Mouse (Mus musculus) splenic B cell, adult 2 months (primary cell): ENCODE data around the gene Smim15.

ENCODE experiments used
- DNase-seq: peaks from one replicate; pipeline ENCODE4 v3.0.0-alpha.2; 2011; ENCODE audit warnings: low read depth, low spot score
- H3K27me3 ChIP-seq: 2 replicates; pipeline ENCODE4 v1.6.1; 2012; ENCODE audit warnings: mild to moderate bottlenecking, low read length, moderate library complexity, mixed read lengths; ENCODE audit not compliant: control insufficient read depth, poor library complexity, insufficient read depth, severe bottlenecking
- H3K36me3 ChIP-seq: 2 replicates; pipeline ENCODE4 v1.6.1; 2012; ENCODE audit warnings: mild to moderate bottlenecking, low read length, moderate library complexity, mixed read lengths; ENCODE audit not compliant: control insufficient read depth, poor library complexity, insufficient read depth, severe bottlenecking

The Smim15 gene

GRCm38 (mm10) chr13:108084086-108084485 lies 39.8 kb downstream of the Smim15 start:
- no peak for DNase-seq
- no peaks in the 10 kb centered on the region for H3K36me3 ChIP-seq
- no peaks in the 10 kb centered on the region; the same call in 1 of the 2 replicates for H3K27me3 ChIP-seq

GRCm38 (mm10) chr13:108086036-108086435 lies 41.8 kb downstream of the Smim15 start:
- DNase-seq, result no peak
- Histone ChIP-seq H3K36me3 (no peaks in the 10 kb centered on the region), H3K27me3 (no peaks in the 10 kb centered on the region; the same call in 1 of the 2 replicates)

GRCm38 (mm10) chr13:108086724-108087123 lies 42.5 kb downstream of the Smim15 start:
- no peak for DNase-seq
- Histone ChIP-seq H3K36me3 (no peaks in the 10 kb centered on the region), H3K27me3 (no peaks in the 10 kb centered on the region; the same call in 1 of the 2 replicates)

- no peaks in the 10 kb centered on the region for H3K36me3 ChIP-seq
- no peak for DNase-seq
- H3K27me3 ChIP-seq, result no peaks in the 10 kb centered on the region
Observed at GRCm38 (mm10) chr13:108092290-108092689, 48.0 kb downstream of the Smim15 start.

GRCm38 (mm10) chr13:108094681-108095080 lies 50.4 kb downstream of the Smim15 start:
- no peaks in the 10 kb centered on the region for H3K27me3 ChIP-seq
- no peaks in the 10 kb centered on the region for H3K36me3 ChIP-seq
- no peak for DNase-seq

- no peaks in the 10 kb centered on the region for H3K36me3 ChIP-seq
- DNase-seq, result no peak
- H3K27me3 ChIP-seq, result no peaks in the 10 kb centered on the region
Observed at GRCm38 (mm10) chr13:108095617-108096016, 51.4 kb downstream of the Smim15 start.

GRCm38 (mm10) chr13:108096446-108096845 lies 52.2 kb downstream of the Smim15 start:
- DNase-seq, result no peak
- H3K36me3 ChIP-seq, result no peaks in the 10 kb centered on the region
- no peaks in the 10 kb centered on the region for H3K27me3 ChIP-seq
